Mouse (Mus musculus): ENCODE results near the gene Olfr97.
"Not testable (repeated sequence)": the region's sequence is repeated elsewhere in the genome, so short reads cannot be mapped to it uniquely, and the experiment has no call there.

Olfr97 gene

DNA sequence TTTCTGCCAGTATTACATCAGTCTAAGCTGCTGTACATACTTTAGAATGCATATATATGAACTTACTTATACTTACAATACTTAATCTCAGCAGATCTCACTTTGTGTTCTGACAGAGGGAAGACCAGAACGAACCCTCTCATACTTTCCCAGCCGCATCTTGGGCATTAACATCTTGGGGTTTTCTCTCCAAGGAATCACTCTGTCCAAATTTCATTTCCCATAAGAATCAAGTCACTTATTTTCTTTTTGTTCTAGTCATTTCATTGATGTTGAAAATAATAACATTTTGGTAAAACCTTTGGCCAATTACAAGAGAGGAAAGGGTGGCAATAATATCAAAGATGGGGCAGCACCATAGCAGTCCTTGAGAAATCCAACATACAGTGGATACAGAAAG, at the start of gene Olfr97:
Gene Olfr97 (minus strand): TSS at position 101 of the 400 bp plus-strand sequence.
- DNase-seq (ENCODE audit: low read depth in 2 of 2, low spot score in 2 of 2) = not testable (repeated sequence)

DNA sequence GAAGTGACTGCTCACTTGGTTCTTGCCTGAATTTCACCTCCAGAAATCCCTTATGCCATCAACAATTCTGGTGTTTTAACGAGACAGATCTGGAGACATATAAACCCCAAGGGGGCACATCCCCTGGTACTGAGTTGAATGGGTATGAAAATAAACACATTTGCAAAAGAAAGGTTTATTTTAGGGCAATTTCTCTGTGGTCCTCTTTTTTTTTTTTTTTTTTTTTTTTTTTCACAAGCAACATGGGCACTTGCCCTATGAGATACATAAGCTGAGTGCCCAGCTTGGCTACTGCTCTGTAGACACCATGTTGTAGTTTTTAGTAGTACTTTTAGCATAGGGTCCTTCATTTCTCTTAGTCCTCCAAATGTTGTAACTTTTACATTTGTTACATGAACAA, 46.2 kb upstream of the Olfr97 start, which contains the start of gene Olfr99:
Gene Olfr99 (minus strand): TSS at position 101 of the 400 bp plus-strand sequence.
- DNase-seq (ENCODE audit: low read depth in 2 of 2, low spot score in 2 of 2) = no peak

GRCm38 (mm10) chr17:37280331-37280730, 43.2 kb upstream of the Olfr97 start:
- DNase-seq (ENCODE audit: low read depth in 2 of 2, low spot score in 2 of 2) = no peak

GRCm38 (mm10) chr17:37276573-37276972, 39.4 kb upstream of the Olfr97 start:
- no peak for DNase-seq (ENCODE audit: low read depth in 2 of 2, low spot score in 2 of 2)

DNA sequence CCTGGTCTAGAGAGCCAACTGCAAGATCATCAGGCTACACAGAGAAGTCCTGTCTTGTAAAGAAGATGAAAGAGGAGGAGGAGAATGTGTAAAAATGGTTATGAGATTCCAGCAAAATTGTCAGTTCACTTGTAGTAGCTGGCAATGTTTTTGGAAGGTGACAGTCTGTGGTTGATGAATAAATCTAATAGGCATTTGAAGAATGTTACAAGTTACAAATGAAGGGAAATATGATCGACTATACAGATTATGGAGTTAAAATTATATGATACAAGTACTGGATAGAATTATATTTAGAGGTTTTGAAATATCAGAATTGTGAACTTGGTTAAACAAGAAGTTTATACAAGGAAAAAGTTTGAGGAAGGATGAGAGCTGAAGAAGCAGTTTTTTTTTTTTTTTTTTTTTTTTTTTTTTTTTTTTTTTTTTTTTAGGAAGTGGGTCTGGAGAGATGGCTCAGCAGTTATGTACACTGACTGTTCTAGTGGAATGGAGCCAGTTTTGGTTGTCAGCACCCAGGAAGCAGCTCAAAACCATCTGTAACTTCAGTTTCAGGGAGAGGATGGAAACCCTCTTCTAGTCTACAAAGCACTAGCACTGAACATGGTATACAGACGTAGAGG, 38.6 kb upstream of the Olfr97 start:
- DNase-seq (ENCODE audit: low read depth in 2 of 2, low spot score in 2 of 2) = no peak

- peak; percentile 80 to 85 for DNase-seq (ENCODE audit: low read depth in 2 of 2, low spot score in 2 of 2)
These were observed 33.6 kb upstream of the Olfr97 start for GRCm38 (mm10) chr17:37270702-37271092.

DNA sequence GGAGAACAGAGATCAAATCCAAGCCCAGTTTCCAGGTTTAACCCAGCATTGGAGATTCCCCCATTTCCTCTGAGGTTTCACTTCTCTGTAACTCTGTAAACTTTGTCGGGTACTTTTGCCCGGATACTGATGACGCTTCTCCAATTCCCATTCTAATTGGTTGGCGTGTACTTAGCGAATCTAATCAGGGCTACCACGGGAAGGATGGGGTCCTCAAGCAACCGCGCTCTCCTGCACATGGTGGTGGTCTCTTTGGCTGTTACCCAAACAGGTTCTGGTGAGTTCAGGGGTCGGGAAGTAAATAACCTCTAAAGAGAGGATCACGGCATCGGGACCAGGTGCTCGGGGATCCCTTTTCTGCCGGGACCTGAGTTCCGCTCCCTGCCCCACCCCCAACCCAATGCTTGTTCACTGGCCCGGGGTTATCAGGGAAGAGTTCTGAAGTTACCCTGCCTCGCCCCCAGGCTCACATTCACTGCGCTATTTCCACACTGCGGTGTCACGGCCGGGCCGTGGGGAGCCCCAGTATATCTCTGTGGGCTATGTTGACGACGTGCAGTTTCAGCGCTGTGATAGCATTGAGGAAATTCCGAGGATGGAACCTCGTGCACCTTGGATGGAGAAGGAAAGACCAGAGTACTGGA, 33.0 kb upstream of the Olfr97 start, which contains the start of gene H2-M3:
Gene H2-M3 (plus strand): TSS at position 163 of the 644 bp plus-strand sequence.
- DNase-seq (ENCODE audit: low read depth in 2 of 2, low spot score in 2 of 2) = peak; percentile 90 to 97

- DNase-seq (ENCODE audit: low read depth in 2 of 2, low spot score in 2 of 2) = no peak
These were observed 26.5 kb upstream of the Olfr97 start, which contains the start of gene Olfr98 for GRCm38 (mm10) chr17:37263626-37264025. Gene Olfr98, minus strand, starts transcription at chr17:37263749.

DNA sequence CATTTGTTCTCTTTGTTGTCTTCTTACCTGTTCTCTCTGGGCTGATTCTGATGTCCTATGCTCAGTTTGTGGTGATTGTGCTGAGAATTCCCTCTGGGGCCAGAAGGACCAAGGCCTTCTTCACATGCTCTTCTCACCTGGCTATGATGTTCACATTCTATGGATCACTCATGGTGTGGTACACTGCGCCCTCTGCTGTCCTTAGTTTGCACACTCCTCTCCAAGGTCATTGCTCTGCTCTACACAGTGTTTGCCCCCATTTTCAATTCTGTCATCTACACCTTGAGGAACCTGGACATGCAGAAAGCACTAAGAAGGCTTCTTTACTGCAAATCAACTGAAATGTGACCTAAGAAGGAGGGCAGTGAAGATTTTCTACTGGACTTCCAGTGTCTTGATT, 13.4 kb upstream of the Olfr97 start:
- peak; percentile 19 to 46 for DNase-seq (ENCODE audit: low read depth in 2 of 2, low spot score in 2 of 2)

- no peak for DNase-seq (ENCODE audit: low read depth in 2 of 2, low spot score in 2 of 2)
These were observed 12.3 kb upstream of the Olfr97 start for GRCm38 (mm10) chr17:37249460-37249859.

DNA sequence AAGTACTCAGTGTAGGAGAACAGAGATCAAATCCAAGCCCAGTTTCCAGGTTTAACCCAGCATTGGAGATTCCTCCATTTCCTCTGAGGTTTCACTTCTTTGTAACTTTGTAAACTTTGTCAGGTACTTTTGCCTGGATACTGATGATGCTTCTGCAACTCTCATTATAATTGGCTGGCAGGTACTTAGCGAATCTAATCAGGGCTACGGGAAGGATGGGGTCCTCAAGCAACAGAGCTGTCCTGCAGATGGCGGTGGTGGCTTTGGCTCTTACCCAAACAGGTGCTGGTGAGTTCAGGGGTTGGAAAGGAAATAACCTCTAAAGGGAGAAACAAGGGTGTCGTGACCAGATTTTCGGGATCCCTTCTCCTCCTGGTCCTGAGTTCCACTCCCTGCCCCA, 9.6 kb upstream of the Olfr97 start:
- peak; percentile 29 to 55 for DNase-seq (ENCODE audit: low read depth in 2 of 2, low spot score in 2 of 2)

- DNase-seq (ENCODE audit: low read depth in 2 of 2, low spot score in 2 of 2) = no peak
These were observed 5.1 kb upstream of the Olfr97 start for GRCm38 (mm10) chr17:37242198-37242597.

DNA sequence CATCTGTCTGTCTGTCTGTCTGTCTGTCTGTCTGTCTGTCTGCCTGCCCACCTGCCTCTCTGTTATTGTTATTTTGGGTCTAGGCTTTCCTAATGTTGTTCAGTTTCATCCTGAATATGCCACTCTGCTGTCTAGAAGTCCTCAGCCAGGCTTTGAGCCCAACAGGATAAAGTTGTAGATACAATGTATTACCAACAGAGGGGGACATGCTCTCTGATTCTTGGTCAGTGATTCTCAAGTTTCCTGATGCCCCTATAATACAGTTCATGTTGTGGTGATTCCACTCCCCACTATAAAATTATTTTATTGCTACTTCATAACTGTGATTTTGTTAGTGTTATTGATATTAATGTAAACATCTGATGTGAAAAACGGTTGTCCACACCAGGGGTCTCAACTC, 15.3 kb downstream of the Olfr97 start:
- no peak for DNase-seq (ENCODE audit: low read depth in 2 of 2, low spot score in 2 of 2)

- no peak for DNase-seq (ENCODE audit: low read depth in 2 of 2, low spot score in 2 of 2)
These were observed 17.3 kb downstream of the Olfr97 start, which contains the start of gene Olfr96 for GRCm38 (mm10) chr17:37219846-37220245. Gene Olfr96, plus strand, starts transcription at chr17:37220146.

GRCm38 (mm10) chr17:37218486-37218885, 18.6 kb downstream of the Olfr97 start:
- no peak for DNase-seq (ENCODE audit: low read depth in 2 of 2, low spot score in 2 of 2)

- DNase-seq (ENCODE audit: low read depth in 2 of 2, low spot score in 2 of 2) = no peak
These were observed 24.1 kb downstream of the Olfr97 start, which contains the start of gene Olfr95 for GRCm38 (mm10) chr17:37213018-37213417. Gene Olfr95, minus strand, starts transcription at chr17:37213118.

- no peak for DNase-seq (ENCODE audit: low read depth in 2 of 2, low spot score in 2 of 2)
These were observed 26.0 kb downstream of the Olfr97 start for GRCm38 (mm10) chr17:37210884-37211768.

DNA sequence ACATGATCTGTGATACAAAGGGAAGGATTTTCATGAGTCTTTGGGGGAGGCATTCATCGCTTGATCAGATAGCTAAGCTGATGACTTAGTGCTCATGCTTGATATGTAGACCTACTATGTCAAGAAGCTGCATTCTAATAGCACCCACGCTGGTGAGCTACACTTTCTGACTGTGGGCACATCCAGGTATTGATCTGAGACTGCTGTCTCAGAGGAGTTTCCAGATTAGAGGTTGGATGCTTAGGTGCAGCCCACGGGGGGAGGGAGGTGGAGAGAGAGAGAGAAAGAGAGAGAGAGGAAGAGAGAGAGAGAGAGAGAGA, 33.3 kb downstream of the Olfr97 start:
- DNase-seq (ENCODE audit: low read depth in 2 of 2, low spot score in 2 of 2) = no peak

GRCm38 (mm10) chr17:37203206-37203916, 33.8 kb downstream of the Olfr97 start:
- peak; percentile 29 to 64 for DNase-seq (ENCODE audit: low read depth in 2 of 2, low spot score in 2 of 2)

GRCm38 (mm10) chr17:37200894-37201293, 36.2 kb downstream of the Olfr97 start, which contains the start of gene Olfr94:
Gene Olfr94, minus strand, starts transcription at chr17:37200994.
- DNase-seq (ENCODE audit: low read depth in 2 of 2, low spot score in 2 of 2) = no peak

All from CD8-positive naive resting alpha-beta T cell, adult 2 months (primary cell).